Mouse (Mus musculus) forebrain, postnatal 0 days (tissue): Measurements from ENCODE around the gene Rph3al. TPM values are rescaled to one million over a fixed set of nuclear protein-coding genes. Genes with fewer than 3 reads are reported as not detected.

Experiments
- ATAC-seq: fragments of 200-750 bp; cut with Nextera tagmentation; 2 replicates; pipeline ENCODE4 v1.8.0; 2017; ENCODE audit warnings: mild to moderate bottlenecking, moderate library complexity
- DNase-seq: peaks from one replicate; pipeline ENCODE4 v3.0.0-alpha.2; 2015
- H3K27ac ChIP-seq: fragments of 300-500 bp; sonication (generic); 2 replicates; pipeline ENCODE4 v1.5.1; 2014; ENCODE audit warnings: low read depth, mild to moderate bottlenecking, antibody characterized with exemption, low read length, moderate library complexity, mixed read lengths
- H3K27me3 ChIP-seq: fragments of 300-500 bp; sonication (generic); 2 replicates; pipeline ENCODE4 v1.6.1; 2014; ENCODE audit warnings: mild to moderate bottlenecking, low read length, mixed read lengths; ENCODE audit not compliant: insufficient read depth
- H3K36me3 ChIP-seq: fragments of 300-500 bp; sonication (generic); 2 replicates; pipeline ENCODE4 v1.6.1; 2014; ENCODE audit warnings: mild to moderate bottlenecking, moderate library complexity; ENCODE audit not compliant: insufficient read depth
- H3K4me1 ChIP-seq: fragments of 300-500 bp; sonication (generic); 2 replicates; pipeline ENCODE4 v1.6.1; 2014; ENCODE audit warnings: antibody characterized with exemption; ENCODE audit not compliant: insufficient read depth
- H3K4me2 ChIP-seq: fragments of 300-500 bp; sonication (generic); 2 replicates; pipeline ENCODE4 v1.6.1; 2014; ENCODE audit warnings: low read depth, mild to moderate bottlenecking, moderate library complexity
- H3K4me3 ChIP-seq: fragments of 300-500 bp; sonication (generic); 2 replicates; pipeline ENCODE4 v1.5.1; 2014; ENCODE audit warnings: low read depth, low read length, mixed read lengths
- H3K9ac ChIP-seq: fragments of 300-500 bp; sonication (generic); 2 replicates; pipeline ENCODE4 v1.6.1; 2014; ENCODE audit warnings: mild to moderate bottlenecking
- H3K9me3 ChIP-seq: fragments of 300-500 bp; sonication (generic); 2 replicates; pipeline ENCODE4 v1.6.1; 2016; ENCODE audit warnings: low read length
- CTCF ChIP-seq: sonication (generic); IDR thresholded peaks from 2 replicates; pipeline ENCODE4 v1.5.1; 2016; ENCODE audit warnings: antibody characterized with exemption, control low read depth, low read depth
- WGBS: fragments of 180-500 bp; shearing (Covaris S2); extraction: QIAGEN DNeasy Blood & Tissue Kit; methylation state at CpG from one replicate; pipeline ENCODE4 v1.1.7; 2014; 5-methylcytosine and 5-hydroxymethylcytosine counted together
- polyA plus RNA-seq: library from polyadenylated mRNA; unstranded; fragments of >200 nt; fragmentation: Nextera tagmentation; extraction: Ambion mirVana; gene quantifications from 2 replicates; pipeline ENCODE4 v1.2.1, GENCODE M21; 2015
- total RNA-seq: library from RNA; depleted of rRNA; stranded (reverse); fragments of >200 nt; gene quantifications from 2 replicates; pipeline ENCODE4 v1.2.3, GENCODE M21; 2014

Gene Rph3al
- total and polyA plus RNA-seq, 2 experiments from 2014 or later = 1.9 to 2.4 TPM

- no peak overlapping the region for H3K4me3 ChIP-seq
- ATAC-seq = no peak
- peak; percentile 56 for TF ChIP-seq CTCF
- H3K36me3 ChIP-seq = no peaks in the 10 kb centered on the region
- DNase-seq = no peak
- H3K9me3 ChIP-seq = no peaks in the 10 kb centered on the region
- no peak overlapping the region for H3K4me2 ChIP-seq
- no peaks in the 10 kb centered on the region for H3K27me3 ChIP-seq
- 92% methylated on average over 1 of the region's 1 CpGs for WGBS
- no peak overlapping the region for H3K27ac ChIP-seq
- no peak overlapping the region for H3K9ac ChIP-seq
- no peaks in the 10 kb centered on the region for H3K4me1 ChIP-seq
Observed at GRCm38 (mm10) chr11:75973988-75974387, 35.8 kb upstream of the Rph3al start.

DNA sequence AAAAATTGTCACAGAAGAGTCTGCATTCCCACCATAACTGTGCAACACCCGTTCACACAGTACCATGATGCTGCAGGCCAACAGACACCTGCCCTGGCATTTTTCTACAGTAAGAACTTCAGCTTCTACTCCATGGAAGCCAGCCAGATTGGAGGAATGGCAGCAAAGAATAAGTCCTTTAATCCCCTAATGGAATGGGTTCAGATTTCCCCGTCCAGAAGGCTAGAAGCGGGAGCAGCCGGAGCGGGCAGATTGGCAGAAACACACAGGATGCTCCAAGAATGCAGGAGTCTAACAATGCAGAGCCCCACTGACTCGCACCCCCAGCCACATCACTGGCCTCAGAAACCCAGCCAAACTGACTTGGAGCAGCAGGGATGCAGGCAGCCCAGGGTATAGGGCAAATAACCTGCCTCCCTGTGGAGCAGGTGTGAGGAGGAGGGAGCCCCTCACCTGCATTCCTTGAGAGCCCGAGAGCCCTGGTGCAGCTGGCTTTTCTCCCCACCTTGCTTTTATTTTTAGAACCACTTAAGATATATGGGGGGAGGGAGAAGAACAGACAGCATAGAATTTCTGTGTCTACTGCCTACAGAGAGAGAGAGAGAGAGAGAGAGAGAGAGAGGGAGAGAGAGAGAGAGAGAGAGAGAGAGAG, 34.8 kb upstream of the Rph3al start:
- TF ChIP-seq CTCF = no peak
- ATAC-seq (no peak), DNase-seq (no peak)
- 14% methylated on average over 7 of the region's 7 CpGs for WGBS
- Histone ChIP-seq H3K27ac (no peak overlapping the region), H3K4me1 (no peaks in the 10 kb centered on the region), H3K36me3 (no peaks in the 10 kb centered on the region), H3K4me3 (no peak overlapping the region), H3K9ac (no peak overlapping the region), H3K9me3 (no peaks in the 10 kb centered on the region), H3K27me3 (no peaks in the 10 kb centered on the region), H3K4me2 (no peak overlapping the region)

DNA sequence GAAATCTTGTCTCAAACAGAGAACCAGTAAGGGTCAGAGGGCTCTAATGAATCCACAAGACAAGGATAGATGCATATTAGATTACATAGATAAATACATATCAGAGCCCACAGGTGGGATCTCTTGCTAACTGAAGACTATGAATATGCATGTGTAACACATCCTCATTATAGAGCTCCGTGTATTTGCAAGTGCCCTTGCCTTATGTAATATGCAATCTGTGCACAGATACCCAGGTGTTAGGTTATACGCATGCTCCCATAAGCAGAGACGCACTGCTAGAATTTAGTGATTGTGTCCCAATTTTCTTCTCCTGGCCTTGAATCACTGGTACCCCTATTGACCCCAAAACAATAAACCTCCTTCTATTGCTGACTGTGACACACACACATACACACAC, 34.0 kb upstream of the Rph3al start:
- WGBS = 62% methylated on average over 3 of the region's 3 CpGs

GRCm38 (mm10) chr11:75970629-75971028, 32.4 kb upstream of the Rph3al start:
- Histone ChIP-seq H3K4me3 (no peak overlapping the region), H3K4me2 (no peak overlapping the region), H3K36me3 (no peaks in the 10 kb centered on the region), H3K9ac (no peak overlapping the region), H3K9me3 (no peaks in the 10 kb centered on the region), H3K4me1 (no peaks in the 10 kb centered on the region; the same call in 1 of the 2 replicates), H3K27me3 (no peaks in the 10 kb centered on the region), H3K27ac (no peak overlapping the region)
- 0 out of 2 replicates have a peak, but pooled peaks have one; percentile 14 for TF ChIP-seq CTCF
- WGBS = 21% methylated on average over 3 of the region's 3 CpGs
- ATAC-seq (no peak), DNase-seq (no peak)

More for the DNA sequence above, 34.0 kb upstream of the Rph3al start:
- DNase-seq (no peak), ATAC-seq (no peak)
- no peaks in the 10 kb centered on the region for H3K9me3 ChIP-seq
- no peaks in the 10 kb centered on the region for H3K36me3 ChIP-seq
- no peak overlapping the region for H3K4me2 ChIP-seq
- H3K9ac ChIP-seq = no peak overlapping the region
- no peak for TF ChIP-seq CTCF
- no peak overlapping the region for H3K4me3 ChIP-seq
- no peaks in the 10 kb centered on the region for H3K27me3 ChIP-seq
- H3K4me1 ChIP-seq = no peaks in the 10 kb centered on the region; the same call in 1 of the 2 replicates
- no peak overlapping the region for H3K27ac ChIP-seq

DNA sequence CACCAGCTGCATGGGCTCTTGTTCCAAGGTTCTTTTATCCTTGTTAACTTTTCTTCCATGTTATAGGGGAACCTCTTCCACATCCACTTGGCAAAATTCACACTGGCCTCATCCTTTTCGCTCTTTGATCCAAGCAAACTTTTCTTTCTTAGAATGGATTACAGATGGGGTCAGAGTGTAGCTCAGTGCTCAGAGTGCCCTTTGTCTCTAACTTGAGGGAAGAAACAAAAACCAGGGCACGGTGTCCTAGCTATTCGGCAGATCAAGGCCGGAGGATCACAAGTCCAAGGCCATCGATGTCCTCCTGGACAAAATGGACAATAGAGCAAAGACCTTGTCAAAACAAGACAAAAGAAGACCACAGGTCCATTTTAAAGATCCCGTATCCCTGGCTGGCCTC, 30.5 kb upstream of the Rph3al start:
- Histone ChIP-seq H3K36me3 (no peaks in the 10 kb centered on the region), H3K27me3 (no peaks in the 10 kb centered on the region), H3K4me2 (no peak overlapping the region), H3K9me3 (no peaks in the 10 kb centered on the region), H3K27ac (no peak overlapping the region), H3K4me3 (no peak overlapping the region), H3K4me1 (no peaks in the 10 kb centered on the region; the same call in 1 of the 2 replicates), H3K9ac (no peak overlapping the region)
- TF ChIP-seq CTCF = no peak
- WGBS = 87% methylated on average over 6 of the region's 6 CpGs
- DNase-seq (no peak), ATAC-seq (no peak)

DNA sequence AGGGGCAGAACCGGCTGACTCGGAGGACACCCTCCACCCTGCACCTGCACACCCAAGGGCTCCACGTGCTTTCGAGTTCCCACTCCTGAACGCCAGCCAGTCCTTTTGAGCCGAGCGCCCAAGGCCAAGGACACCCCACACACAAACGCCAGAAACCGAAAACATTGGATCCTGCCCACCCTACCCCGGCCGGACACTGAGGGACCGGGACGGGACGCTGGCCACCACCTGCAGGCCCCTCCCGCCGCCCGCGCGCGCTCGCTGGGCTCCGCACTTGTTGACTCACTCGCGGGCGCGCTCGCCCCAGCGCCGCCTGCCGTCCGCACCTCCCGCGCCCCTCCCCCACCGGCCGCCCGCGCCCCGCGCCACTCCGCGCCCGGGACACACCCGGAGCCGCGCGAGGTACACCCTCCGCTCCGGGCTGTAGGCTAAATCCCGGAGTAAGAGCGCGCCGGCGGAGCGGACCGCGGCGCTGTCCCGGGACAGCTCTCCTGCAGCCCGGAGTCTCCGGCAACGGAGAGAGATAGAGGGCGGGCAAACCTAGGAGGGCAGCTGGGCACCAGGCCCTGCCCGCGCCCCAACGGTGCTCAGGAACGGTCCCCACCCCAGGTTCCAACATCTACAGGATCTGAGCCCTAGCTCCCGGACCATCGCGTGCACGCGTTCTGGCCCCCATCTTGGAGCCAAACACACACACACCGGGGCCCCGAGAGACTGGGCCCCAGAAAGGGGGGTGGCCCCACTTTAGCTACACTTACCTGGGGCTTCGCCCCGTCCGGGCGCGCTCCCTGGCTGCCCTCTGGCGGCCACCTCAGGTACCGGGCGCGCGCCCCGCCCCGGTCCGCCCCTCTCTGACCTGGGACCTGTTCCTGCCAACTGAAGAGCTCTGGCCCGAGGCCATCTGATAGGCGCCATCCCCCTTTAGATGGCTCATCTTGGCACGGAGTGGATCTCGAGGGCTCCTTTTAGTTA, 28.5 kb upstream of the Rph3al start:
- DNase-seq = peak; percentile 61
- peak overlapping the region; percentile 57 for H3K4me3 ChIP-seq
- peak overlapping the region; percentile 94 for H3K4me2 ChIP-seq
- peak; percentile 58 for ATAC-seq
- TF ChIP-seq CTCF = peak; percentile 71
- H3K9ac ChIP-seq = peak overlapping the region; percentile 46
- no peaks in the 10 kb centered on the region for H3K9me3 ChIP-seq
- no peaks in the 10 kb centered on the region; the same call in 1 of the 2 replicates for H3K4me1 ChIP-seq
- no peak overlapping the region for H3K27ac ChIP-seq
- WGBS = under 1% methylated on average over 75 of the region's 90 CpGs
- no peaks in the 10 kb centered on the region for H3K27me3 ChIP-seq
- no peaks in the 10 kb centered on the region for H3K36me3 ChIP-seq
